Mouse (Mus musculus): Measurements from ENCODE around the gene Mtor. TPM values are rescaled to one million over a fixed set of nuclear protein-coding genes. Genes with fewer than 3 reads are reported as not detected.

Gene Mtor
- polyA plus RNA-seq, 1 experiment from 2014 or later, result 24.2 TPM

GRCm38 (mm10) chr4:148513021-148513559 is 64.7 kb downstream of the Mtor start:
- Histone ChIP-seq H3K36me3 (ENCODE audit: control insufficient read depth, insufficient read depth) (peaks cover 24% of the 10 kb centered on the region), H3K4me1 (replicated peaks; ENCODE audit: control insufficient read depth, insufficient read depth, low read length) (no peaks in the 10 kb centered on the region; the same call in 1 of the 2 replicates), H3K9me3 (ENCODE audit: control insufficient read depth, low read length) (no peaks in the 10 kb centered on the region), H3K27ac (ENCODE audit: low read length) (peak overlapping the region; percentile 8; the same call in 1 of the 2 replicates), H3K27me3 (replicated peaks; ENCODE audit: control insufficient read depth, insufficient read depth, low read length) (no peaks in the 10 kb centered on the region), H3K9ac (replicated peaks; ENCODE audit: low read depth, low read length) (no peak overlapping the region), H3K4me3 (replicated peaks; ENCODE audit: low read length) (no peak overlapping the region), H3K4me2 (ENCODE audit: low read length) (no peak overlapping the region)
- ATAC-seq, result peak; percentile 55
- 64% methylated on average over 6 of the region's 6 CpGs for WGBS

DNA sequence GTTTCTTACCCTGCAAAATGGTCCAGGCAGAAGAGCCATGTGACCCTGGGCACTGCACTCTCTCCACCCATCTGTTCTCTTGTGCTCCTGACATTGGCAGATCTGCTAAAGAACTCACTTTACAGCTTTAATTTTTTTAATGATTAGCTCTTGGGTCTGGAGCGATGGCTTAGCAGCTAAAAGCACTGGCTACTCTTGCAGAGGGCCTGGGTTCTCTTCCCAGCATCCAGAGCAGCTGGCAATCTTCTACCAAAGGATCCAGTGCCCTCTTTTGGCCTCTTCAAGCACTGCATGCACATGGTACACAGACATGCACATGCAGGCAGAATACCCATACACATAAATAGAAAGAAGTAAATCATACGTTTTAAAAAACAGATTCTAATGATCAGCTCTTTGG is 66.9 kb downstream of the Mtor start:
- no peaks in the 10 kb centered on the region for H3K9me3 ChIP-seq (ENCODE audit: control insufficient read depth, low read length)
- no peak overlapping the region for H3K27ac ChIP-seq (ENCODE audit: low read length)
- no peak for ATAC-seq
- 88% methylated on average over 2 of the region's 2 CpGs for WGBS
- H3K4me2 ChIP-seq (ENCODE audit: low read length), result no peak overlapping the region
- H3K4me3 ChIP-seq (replicated peaks; ENCODE audit: low read length), result no peak overlapping the region
- no peak overlapping the region for H3K9ac ChIP-seq (replicated peaks; ENCODE audit: low read depth, low read length)
- H3K4me1 ChIP-seq (replicated peaks; ENCODE audit: control insufficient read depth, insufficient read depth, low read length), result peaks cover 4% of the 10 kb centered on the region; the same call in 1 of the 2 replicates
- peaks cover 22% of the 10 kb centered on the region for H3K36me3 ChIP-seq (ENCODE audit: control insufficient read depth, insufficient read depth)
- no peaks in the 10 kb centered on the region for H3K27me3 ChIP-seq (replicated peaks; ENCODE audit: control insufficient read depth, insufficient read depth, low read length)

- 29% methylated on average over 4 of the region's 4 CpGs for WGBS
- no peak overlapping the region for H3K4me3 ChIP-seq (replicated peaks; ENCODE audit: low read length)
- H3K4me2 ChIP-seq (ENCODE audit: low read length), result no peak overlapping the region
- H3K9ac ChIP-seq (replicated peaks; ENCODE audit: low read depth, low read length), result no peak overlapping the region
- H3K27me3 ChIP-seq (replicated peaks; ENCODE audit: control insufficient read depth, insufficient read depth, low read length), result no peaks in the 10 kb centered on the region
- no peak overlapping the region for H3K27ac ChIP-seq (ENCODE audit: low read length)
- no peaks in the 10 kb centered on the region for H3K9me3 ChIP-seq (ENCODE audit: control insufficient read depth, low read length)
- peaks cover 25% of the 10 kb centered on the region for H3K36me3 ChIP-seq (ENCODE audit: control insufficient read depth, insufficient read depth)
- H3K4me1 ChIP-seq (replicated peaks; ENCODE audit: control insufficient read depth, insufficient read depth, low read length), result peaks cover 4% of the 10 kb centered on the region; the same call in 1 of the 2 replicates
- no peak for ATAC-seq
These were observed 69.4 kb downstream of the Mtor start for GRCm38 (mm10) chr4:148517809-148518208.

DNA sequence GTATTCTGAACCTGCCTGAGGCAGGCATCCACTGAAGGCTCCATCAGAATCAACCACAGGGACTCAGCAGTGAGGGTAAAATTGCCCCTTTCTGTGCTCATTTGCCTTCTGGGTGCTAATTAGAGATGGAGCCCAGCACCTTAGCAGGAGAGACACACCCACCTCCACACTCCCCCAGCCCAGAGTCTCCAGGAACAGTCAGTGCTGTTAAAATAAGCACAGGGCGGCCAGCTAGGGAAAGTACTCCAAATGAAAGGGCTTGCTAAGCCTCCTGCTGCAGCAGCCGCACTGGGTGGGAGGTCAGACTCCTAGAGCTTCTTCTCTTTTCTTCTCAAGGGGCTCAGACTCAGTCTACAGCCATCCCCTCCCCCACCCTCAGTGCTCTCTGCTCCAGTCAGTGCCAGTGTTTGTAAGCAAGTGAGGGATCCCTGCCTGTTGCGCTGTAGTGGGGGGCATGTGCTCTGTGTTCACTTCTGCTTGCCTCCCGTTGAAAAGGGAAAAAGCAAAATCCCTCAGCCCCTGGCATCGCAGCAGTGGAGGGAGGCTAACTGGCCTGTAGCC is 69.9 kb downstream of the Mtor start:
- WGBS, result 8% methylated on average over 5 of the region's 5 CpGs
- peaks cover 4% of the 10 kb centered on the region; the same call in 1 of the 2 replicates for H3K4me1 ChIP-seq (replicated peaks; ENCODE audit: control insufficient read depth, insufficient read depth, low read length)
- no peaks in the 10 kb centered on the region for H3K27me3 ChIP-seq (replicated peaks; ENCODE audit: control insufficient read depth, insufficient read depth, low read length)
- H3K4me2 ChIP-seq (ENCODE audit: low read length), result no peak overlapping the region
- no peak overlapping the region for H3K27ac ChIP-seq (ENCODE audit: low read length)
- H3K9ac ChIP-seq (replicated peaks; ENCODE audit: low read depth, low read length), result no peak overlapping the region
- H3K4me3 ChIP-seq (replicated peaks; ENCODE audit: low read length), result no peak overlapping the region
- H3K9me3 ChIP-seq (ENCODE audit: control insufficient read depth, low read length), result no peaks in the 10 kb centered on the region
- peaks cover 25% of the 10 kb centered on the region for H3K36me3 ChIP-seq (ENCODE audit: control insufficient read depth, insufficient read depth)
- ATAC-seq, result no peak

DNA sequence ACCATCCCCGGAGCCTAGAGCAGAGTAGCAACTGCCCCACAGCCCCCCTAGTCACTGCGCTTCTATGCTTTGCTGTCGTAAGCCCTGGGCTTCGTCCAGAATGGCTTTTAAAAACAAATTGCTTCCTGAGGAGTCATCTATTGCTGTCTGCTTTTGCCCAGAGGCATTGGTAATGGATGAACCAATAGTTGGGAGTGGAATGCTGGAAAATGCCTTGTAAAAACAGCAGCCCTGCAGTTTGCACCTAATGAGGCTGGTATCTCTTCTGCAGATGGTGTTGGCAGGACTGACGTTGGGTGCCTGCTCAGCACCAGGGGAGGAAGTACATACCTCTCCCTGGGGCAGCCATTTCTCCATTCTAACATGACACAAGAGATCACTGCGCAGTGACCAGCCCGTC is 75.1 kb downstream of the Mtor start:
- H3K4me1 ChIP-seq (replicated peaks; ENCODE audit: control insufficient read depth, insufficient read depth, low read length), result 0 out of 2 replicates have a peak, but pooled peaks cover 3% of the 10 kb centered on the region
- H3K9ac ChIP-seq (replicated peaks; ENCODE audit: low read depth, low read length), result no peak overlapping the region
- WGBS, result 91% methylated on average over 7 of the region's 7 CpGs
- ATAC-seq, result no peak
- H3K27me3 ChIP-seq (replicated peaks; ENCODE audit: control insufficient read depth, insufficient read depth, low read length), result no peaks in the 10 kb centered on the region
- H3K9me3 ChIP-seq (ENCODE audit: control insufficient read depth, low read length), result no peaks in the 10 kb centered on the region
- no peak overlapping the region for H3K4me3 ChIP-seq (replicated peaks; ENCODE audit: low read length)
- no peak overlapping the region for H3K27ac ChIP-seq (ENCODE audit: low read length)
- H3K4me2 ChIP-seq (ENCODE audit: low read length), result no peak overlapping the region
- peaks cover 33% of the 10 kb centered on the region for H3K36me3 ChIP-seq (ENCODE audit: control insufficient read depth, insufficient read depth)

GRCm38 (mm10) chr4:148527158-148527910 is 78.9 kb downstream of the Mtor start:
- H3K27ac ChIP-seq (ENCODE audit: low read length), result no peak overlapping the region
- H3K36me3 ChIP-seq (ENCODE audit: control insufficient read depth, insufficient read depth), result peaks cover 43% of the 10 kb centered on the region
- H3K4me2 ChIP-seq (ENCODE audit: low read length), result no peak overlapping the region
- H3K4me3 ChIP-seq (replicated peaks; ENCODE audit: low read length), result no peak overlapping the region
- no peak for ATAC-seq
- H3K9me3 ChIP-seq (ENCODE audit: control insufficient read depth, low read length), result no peaks in the 10 kb centered on the region
- H3K9ac ChIP-seq (replicated peaks; ENCODE audit: low read depth, low read length), result no peak overlapping the region
- WGBS, result 90% methylated on average over 10 of the region's 10 CpGs
- H3K4me1 ChIP-seq (replicated peaks; ENCODE audit: control insufficient read depth, insufficient read depth, low read length), result no peaks in the 10 kb centered on the region
- H3K27me3 ChIP-seq (replicated peaks; ENCODE audit: control insufficient read depth, insufficient read depth, low read length), result no peaks in the 10 kb centered on the region

DNA sequence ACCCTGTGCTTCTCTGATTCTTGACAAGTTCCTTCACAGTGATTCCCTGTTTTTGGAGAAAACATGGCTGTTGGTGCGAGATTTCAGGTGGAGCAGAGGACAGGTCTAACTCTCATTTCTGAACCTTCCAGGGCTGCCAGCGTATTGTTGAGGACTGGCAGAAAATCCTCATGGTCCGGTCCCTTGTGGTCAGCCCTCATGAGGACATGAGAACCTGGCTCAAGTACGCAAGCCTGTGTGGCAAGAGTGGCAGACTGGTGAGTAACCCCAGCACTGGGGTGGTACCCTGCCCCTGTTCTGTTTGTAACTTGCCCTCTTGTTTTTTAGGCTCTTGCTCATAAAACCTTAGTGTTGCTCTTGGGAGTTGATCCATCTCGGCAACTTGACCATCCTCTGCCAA is 81.9 kb downstream of the Mtor start:
- Histone ChIP-seq H3K4me3 (replicated peaks; ENCODE audit: low read length) (no peak overlapping the region), H3K9me3 (ENCODE audit: control insufficient read depth, low read length) (no peaks in the 10 kb centered on the region), H3K4me1 (replicated peaks; ENCODE audit: control insufficient read depth, insufficient read depth, low read length) (peaks cover 4% of the 10 kb centered on the region), H3K4me2 (ENCODE audit: low read length) (no peak overlapping the region), H3K27me3 (replicated peaks; ENCODE audit: control insufficient read depth, insufficient read depth, low read length) (no peaks in the 10 kb centered on the region), H3K9ac (replicated peaks; ENCODE audit: low read depth, low read length) (no peak overlapping the region), H3K27ac (ENCODE audit: low read length) (no peak overlapping the region), H3K36me3 (ENCODE audit: control insufficient read depth, insufficient read depth) (peaks cover 51% of the 10 kb centered on the region)
- ATAC-seq, result no peak
- 93% methylated on average over 5 of the region's 5 CpGs for WGBS

- Histone ChIP-seq H3K36me3 (ENCODE audit: control insufficient read depth, insufficient read depth) (peaks cover 54% of the 10 kb centered on the region), H3K4me3 (replicated peaks; ENCODE audit: low read length) (no peak overlapping the region), H3K27ac (ENCODE audit: low read length) (no peak overlapping the region), H3K4me2 (ENCODE audit: low read length) (no peak overlapping the region), H3K9me3 (ENCODE audit: control insufficient read depth, low read length) (no peaks in the 10 kb centered on the region), H3K27me3 (replicated peaks; ENCODE audit: control insufficient read depth, insufficient read depth, low read length) (no peaks in the 10 kb centered on the region), H3K4me1 (replicated peaks; ENCODE audit: control insufficient read depth, insufficient read depth, low read length) (peaks cover 4% of the 10 kb centered on the region), H3K9ac (replicated peaks; ENCODE audit: low read depth, low read length) (no peak overlapping the region)
- no peak for ATAC-seq
- WGBS, result 91% methylated on average over 6 of the region's 6 CpGs
These were observed 82.4 kb downstream of the Mtor start for GRCm38 (mm10) chr4:148530778-148531177.

GRCm38 (mm10) chr4:148531341-148531740 is 82.9 kb downstream of the Mtor start:
- 80% methylated on average over 4 of the region's 4 CpGs for WGBS

More at GRCm38 (mm10) chr4:148531341-148531740, 82.9 kb downstream of the Mtor start:
- Histone ChIP-seq H3K36me3 (ENCODE audit: control insufficient read depth, insufficient read depth) (peaks cover 50% of the 10 kb centered on the region), H3K9ac (replicated peaks; ENCODE audit: low read depth, low read length) (no peak overlapping the region), H3K27me3 (replicated peaks; ENCODE audit: control insufficient read depth, insufficient read depth, low read length) (no peaks in the 10 kb centered on the region), H3K4me2 (ENCODE audit: low read length) (no peak overlapping the region), H3K4me1 (replicated peaks; ENCODE audit: control insufficient read depth, insufficient read depth, low read length) (peaks cover 4% of the 10 kb centered on the region), H3K27ac (ENCODE audit: low read length) (no peak overlapping the region), H3K4me3 (replicated peaks; ENCODE audit: low read length) (no peak overlapping the region), H3K9me3 (ENCODE audit: control insufficient read depth, low read length) (no peaks in the 10 kb centered on the region)
- ATAC-seq, result no peak

Data from forebrain, embryonic 16.5 days (tissue).